8 mouse cellular contexts compared by ENCODE assay signal in genomic region chrX:94541918-94542355, GRCm38 (mm10). TPM values are rescaled to one million over a fixed set of nuclear protein-coding genes. Genes with fewer than 3 reads are reported as not detected.
DNase-seq lines count a peak whose midpoint lies in the region; ATAC-seq and TF ChIP-seq lines count a peak whose summit lies in the region.

Gene Maged1 (minus strand): TSS chrX:94542143.

- peak within 1 kb of the TSS; percentile 90 for H3K27ac ChIP-seq in heart, embryonic 13.5 days (replicated peaks)
- H3K27ac ChIP-seq in liver, embryonic 11.5 days (ENCODE audit: low read depth, low read length) = peak within 1 kb of the TSS; percentile 48
- H3K27ac ChIP-seq in testis, adult 2 months (ENCODE audit: control insufficient read depth, insufficient read depth, low read depth, low read length) = peak within 1 kb of the TSS; percentile 93

- H3K9ac ChIP-seq in heart, embryonic 13.5 days = peak within 1 kb of the TSS; percentile 92
- peak within 1 kb of the TSS; percentile 64 for H3K9ac ChIP-seq in liver, embryonic 11.5 days (ENCODE audit: low read depth, low read length)

- H3K4me3 ChIP-seq in heart, embryonic 13.5 days = peak within 1 kb of the TSS; percentile 68
- H3K4me3 ChIP-seq in liver, embryonic 11.5 days (ENCODE audit: low read depth, low read length) = peak within 1 kb of the TSS; percentile 60
- H3K4me3 ChIP-seq in testis, adult 2 months (ENCODE audit: control insufficient read depth, low read depth, low read length) = peak within 1 kb of the TSS; percentile 96

- TF ChIP-seq POLR2A in brain, embryonic 14.5 days (IDR thresholded peaks at IDR 0.05; ENCODE audit: borderline replicate concordance, extremely low read depth, insufficient read depth, insufficient read length, poor library complexity, severe bottlenecking) = peak; percentile 82; the same call in 1 of the 2 replicates
- peak; percentile 71 for TF ChIP-seq POLR2A in testis, adult 2 months (IDR thresholded peaks at IDR 0.05; ENCODE audit: control insufficient read depth, low read depth, low read length)

- TF ChIP-seq CTCF in brain, embryonic 14.5 days (IDR thresholded peaks at IDR 0.05; ENCODE audit: borderline replicate concordance, extremely low read depth, insufficient read depth, insufficient read length) = no peak
- TF ChIP-seq CTCF in testis, adult 2 months (IDR thresholded peaks at IDR 0.05; ENCODE audit: control insufficient read depth, insufficient read depth, insufficient replicate concordance, low read depth, low read length) = no peak

- no peaks in the 10 kb centered on the region for H3K9me3 ChIP-seq in heart, embryonic 13.5 days
- H3K9me3 ChIP-seq in liver, embryonic 11.5 days (ENCODE audit: control insufficient read depth, low read length) = no peaks in the 10 kb centered on the region

- peaks cover 9% of the 10 kb centered on the region for H3K4me1 ChIP-seq in heart, embryonic 13.5 days
- H3K4me1 ChIP-seq in liver, embryonic 11.5 days (replicated peaks; ENCODE audit: control insufficient read depth, insufficient read depth, low read length) = no peaks in the 10 kb centered on the region
- peaks cover 5% of the 10 kb centered on the region for H3K4me1 ChIP-seq in testis, adult 2 months (ENCODE audit: control insufficient read depth, insufficient read depth, low read length)

- DNase-seq in CD8-positive naive resting alpha-beta T cell, adult 2 months (ENCODE audit: low read depth in 2 of 2, low spot score in 2 of 2) = peak; percentile 8 to 13
- DNase-seq in brain, embryonic 14.5 days (ENCODE audit: low read depth) = peak; percentile 99
- peak; percentile 83 for DNase-seq in fibroblast of lung, adult 2 months (ENCODE audit: low read depth)
- peak; percentile 94 for DNase-seq in kidney, postnatal 10 days
- DNase-seq in liver, embryonic 11.5 days (ENCODE audit: low spot score) = peak; percentile 74
- peak; percentile 83 for DNase-seq in neural tube, embryonic 10.5 days (ENCODE audit: extremely low spot score, low spot score)

- 9% methylated on average over 32 of the region's 32 CpGs for WGBS in heart, embryonic 13.5 days
- WGBS in liver, embryonic 11.5 days = 11% methylated on average over 32 of the region's 32 CpGs

- peak within 1 kb of the TSS; percentile 65 for H3K4me2 ChIP-seq in heart, embryonic 13.5 days
- peak within 1 kb of the TSS; percentile 67 for H3K4me2 ChIP-seq in liver, embryonic 11.5 days

- H3K36me3 ChIP-seq in heart, embryonic 13.5 days = peaks cover 33% of the 10 kb centered on the region
- H3K36me3 ChIP-seq in liver, embryonic 11.5 days (ENCODE audit: control insufficient read depth, insufficient read depth, low read length) = peaks cover 6% of the 10 kb centered on the region
- no peaks in the 10 kb centered on the region for H3K36me3 ChIP-seq in testis, adult 2 months (ENCODE audit: control insufficient read depth, insufficient read depth, low read length)

- H3K27me3 ChIP-seq in heart, embryonic 13.5 days (replicated peaks) = peaks cover 8% of the 10 kb centered on the region; the same call in 1 of the 2 replicates
- H3K27me3 ChIP-seq in liver, embryonic 11.5 days (replicated peaks; ENCODE audit: control insufficient read depth, insufficient read depth, low read length) = peaks cover 24% of the 10 kb centered on the region
- H3K27me3 ChIP-seq in testis, adult 2 months (ENCODE audit: control insufficient read depth, insufficient read depth, low read length) = no peaks in the 10 kb centered on the region

- ATAC-seq in heart, embryonic 13.5 days (ENCODE audit: extremely low read depth, insufficient number of reproducible peaks, low FRiP score, low TSS enrichment) = peak; percentile 87
- peak; percentile 91 for ATAC-seq in liver, embryonic 11.5 days (replicated peaks; ENCODE audit: low FRiP score)

RNA-seq across cellular contexts. Expression of gene Maged1, which starts in this region (rescaled TPM):
- polyA plus RNA-seq in brain, embryonic 14.5 days (2012; rRNA removed) = 986 and 1,050 TPM in 2 replicates
- polyA plus RNA-seq in heart, embryonic 13.5 days (2015; fragmentation: Nextera tagmentation; extraction: Ambion mirVana) = 491 and 494 TPM in 2 replicates
- 242 and 257 TPM in 2 replicates for polyA plus RNA-seq in liver, embryonic 11.5 days (2014; fragmentation: Nextera tagmentation; extraction: Ambion mirVana)
- 125 and 146 TPM in 2 replicates for polyA plus RNA-seq in testis, adult 2 months (2012; rRNA removed)

Comparison
In these comparisons a context has a peak if more than half of its experiments do, and no peak if none do; other contexts are left out.
1. Peak in every context shown above with its lines: DNase-seq, ATAC-seq, H3K4me3 ChIP-seq and H3K27ac ChIP-seq.
2. DNase-seq: peak in every context shown above with its lines; median percentile 99 in brain, embryonic 14.5 days; 94 in kidney, postnatal 10 days; 83 in fibroblast of lung, adult 2 months; 83 in neural tube, embryonic 10.5 days; 74 in liver, embryonic 11.5 days; 10 in CD8-positive naive resting alpha-beta T cell, adult 2 months.